Mouse (Mus musculus): ENCODE data around the gene Sema4a.
A peak's percentile ranks its signal among the peaks of the same experiment; 100 is the strongest.

Sema4a gene

DNA sequence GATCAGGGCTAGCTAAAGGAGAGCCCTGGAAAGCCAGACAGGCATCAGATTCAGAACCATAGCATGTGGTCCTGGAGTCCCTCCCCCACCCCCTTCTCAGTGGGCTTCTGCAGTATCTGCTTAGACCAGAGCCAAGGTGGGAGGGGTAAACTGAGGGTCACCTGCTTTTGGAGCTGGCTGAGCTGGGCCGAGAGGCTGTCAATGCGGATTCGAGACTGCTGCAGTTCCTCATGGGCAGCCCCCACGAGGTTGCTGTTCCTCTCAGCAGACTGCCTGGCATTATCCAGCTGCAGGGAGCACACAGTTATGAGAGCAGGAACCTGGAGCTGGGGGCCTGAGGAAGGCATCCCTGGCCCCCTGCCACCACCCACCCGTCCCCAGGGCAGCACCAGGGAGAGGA is 25.1 kb upstream of the Sema4a start:
- DNase-seq (ENCODE audit: low read depth, low spot score), result no peak

DNA sequence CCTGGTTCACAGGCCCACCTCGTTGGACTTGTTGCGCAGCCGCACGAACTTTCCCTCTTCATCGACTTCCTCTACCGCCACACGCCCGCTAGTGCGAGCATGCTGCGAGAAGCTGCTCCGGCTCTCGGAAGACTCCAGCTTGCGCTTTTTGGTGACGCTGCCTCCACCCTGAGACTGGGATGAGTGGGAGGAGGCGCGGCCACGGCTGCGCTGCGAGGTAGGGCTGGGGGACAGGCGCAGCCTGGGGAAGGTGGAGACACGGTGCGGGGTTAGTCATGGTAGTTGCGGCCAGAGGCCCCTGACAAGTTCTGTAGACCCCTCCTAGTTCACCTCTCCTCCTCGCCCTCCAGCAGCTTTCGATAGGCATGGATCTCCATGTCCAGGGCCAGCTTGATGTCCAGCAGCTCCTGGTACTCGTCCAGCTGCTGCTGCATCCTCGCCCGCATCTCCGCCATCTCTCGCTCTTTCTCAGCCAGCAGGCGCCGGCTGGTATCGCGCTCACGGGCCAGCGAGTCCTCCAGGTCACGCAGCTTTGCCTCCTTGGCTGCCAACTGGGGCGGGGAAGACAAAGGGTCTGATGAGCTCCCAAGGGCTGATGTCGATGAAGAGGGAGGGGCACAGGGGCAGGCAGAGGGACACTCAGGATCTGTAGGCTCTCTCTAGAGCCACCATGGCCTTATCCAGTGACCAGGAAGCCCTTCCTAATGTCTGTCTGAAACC is 23.8 kb upstream of the Sema4a start:
- DNase-seq (ENCODE audit: low read depth, low spot score), result peak; percentile 72

DNA sequence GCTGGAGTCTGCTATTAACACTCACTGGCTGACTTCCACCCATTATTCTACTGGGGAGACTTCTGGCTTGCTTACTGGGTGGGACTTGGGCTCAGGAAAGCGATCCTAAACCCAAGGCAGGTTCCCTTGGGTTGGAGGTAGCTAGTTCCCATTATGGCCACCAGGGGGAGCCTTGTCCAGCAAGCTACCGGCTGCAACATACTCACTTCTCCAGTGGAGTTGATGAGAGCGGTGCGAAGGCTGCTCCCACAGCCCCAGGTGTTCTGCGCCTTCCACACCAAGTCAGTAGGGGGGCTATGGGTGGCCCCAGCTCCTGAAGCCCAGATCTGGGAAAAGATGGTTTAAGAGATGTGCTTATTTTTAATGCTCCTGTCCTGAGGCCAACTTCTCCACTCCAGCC is 22.6 kb upstream of the Sema4a start:
- DNase-seq (ENCODE audit: low read depth, low spot score), result peak; percentile 90

DNA sequence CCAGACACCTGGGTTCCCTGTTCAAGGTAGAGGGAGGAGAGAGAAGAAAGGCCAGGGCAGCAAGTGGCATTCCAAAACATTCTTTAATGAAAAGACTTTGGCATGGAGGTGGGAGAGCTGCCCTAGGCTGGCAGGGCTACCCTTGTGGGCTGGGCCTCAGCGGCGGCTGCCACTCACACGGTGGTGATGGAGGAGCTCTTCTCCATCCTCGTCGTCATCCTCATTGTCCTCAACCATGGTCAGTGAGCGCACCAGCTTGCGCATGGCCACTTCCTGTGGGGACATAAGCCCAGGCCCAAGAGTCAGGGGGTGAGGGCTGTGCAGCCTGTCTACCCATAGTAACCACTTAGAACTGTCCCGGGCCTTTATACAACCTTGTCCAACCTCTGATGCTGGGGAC is 22.2 kb upstream of the Sema4a start:
- DNase-seq (ENCODE audit: low read depth, low spot score), result no peak

DNA sequence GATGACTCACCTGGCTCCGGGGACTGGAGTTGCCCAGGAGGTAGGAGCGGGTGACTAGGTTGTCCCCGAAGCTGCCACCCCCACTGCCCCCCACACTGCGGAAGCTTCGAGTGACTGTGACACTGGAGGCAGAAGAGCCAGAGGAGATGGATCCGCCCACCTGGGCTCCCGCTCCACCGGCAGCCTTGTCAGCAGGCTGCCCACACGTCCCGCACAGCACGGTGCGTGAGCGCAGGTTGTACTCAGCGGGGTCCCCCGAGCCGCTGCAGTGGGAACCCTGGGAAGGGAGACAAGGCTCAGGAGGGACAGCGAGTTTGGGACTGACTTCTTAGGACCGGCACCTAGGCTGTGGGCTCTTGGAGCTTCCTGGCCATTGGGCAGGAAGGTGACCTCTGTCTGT is 21.4 kb upstream of the Sema4a start:
- no peak for DNase-seq (ENCODE audit: low read depth, low spot score)

DNA sequence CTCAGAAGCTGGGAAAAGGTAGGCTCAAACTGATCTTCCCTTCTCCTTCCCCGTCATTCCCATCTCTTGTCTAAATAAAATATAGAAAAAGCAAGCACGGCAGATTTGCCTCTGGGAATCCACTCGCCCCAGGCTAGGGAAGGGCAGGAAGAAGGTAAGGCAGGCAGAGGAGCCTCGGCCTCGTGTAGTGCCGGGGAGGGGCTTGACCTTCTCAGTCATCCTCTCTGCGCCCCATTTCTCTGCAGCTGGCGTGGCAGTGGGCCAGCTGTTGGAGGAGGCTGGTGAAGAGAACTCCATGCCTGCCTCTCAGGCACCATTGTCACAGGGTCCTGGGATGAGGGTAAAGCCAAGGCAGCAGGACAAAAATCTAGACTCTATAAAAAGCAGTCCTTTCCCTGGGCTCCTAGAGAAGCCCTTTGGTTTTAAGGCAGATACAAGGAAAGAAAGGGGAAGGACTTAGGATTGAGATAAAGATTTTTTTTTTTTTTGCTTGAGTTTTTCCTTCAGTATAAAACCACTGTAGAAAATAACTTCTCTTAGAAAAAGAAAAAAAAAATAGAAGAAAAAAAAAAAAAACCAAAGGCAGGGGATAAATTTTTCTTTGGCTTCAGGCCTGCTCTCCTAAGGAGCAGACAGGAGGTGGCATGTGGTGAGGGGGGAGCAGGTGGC is 20.5 kb upstream of the Sema4a start:
- DNase-seq (ENCODE audit: low read depth, low spot score), result no peak

DNA sequence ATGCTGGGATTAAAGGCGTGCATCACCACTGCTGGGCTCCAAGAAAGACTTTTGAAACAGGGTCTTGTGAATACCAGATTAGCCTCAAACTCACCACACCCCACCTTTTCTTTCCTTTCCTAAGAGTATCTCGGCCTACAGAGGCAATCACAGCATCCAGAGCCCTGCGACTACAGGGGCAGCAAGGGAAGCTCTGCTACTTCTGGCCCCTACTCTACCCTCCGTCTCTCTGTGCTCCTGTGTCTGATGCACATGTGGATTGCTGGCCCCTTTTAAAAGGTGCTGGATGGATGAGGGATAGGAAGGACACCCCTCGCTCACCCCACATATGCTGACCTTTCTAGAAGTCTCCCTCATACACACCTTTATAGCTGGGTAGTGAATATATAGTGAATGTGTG is 19.7 kb upstream of the Sema4a start:
- no peak for DNase-seq (ENCODE audit: low read depth, low spot score)

DNA sequence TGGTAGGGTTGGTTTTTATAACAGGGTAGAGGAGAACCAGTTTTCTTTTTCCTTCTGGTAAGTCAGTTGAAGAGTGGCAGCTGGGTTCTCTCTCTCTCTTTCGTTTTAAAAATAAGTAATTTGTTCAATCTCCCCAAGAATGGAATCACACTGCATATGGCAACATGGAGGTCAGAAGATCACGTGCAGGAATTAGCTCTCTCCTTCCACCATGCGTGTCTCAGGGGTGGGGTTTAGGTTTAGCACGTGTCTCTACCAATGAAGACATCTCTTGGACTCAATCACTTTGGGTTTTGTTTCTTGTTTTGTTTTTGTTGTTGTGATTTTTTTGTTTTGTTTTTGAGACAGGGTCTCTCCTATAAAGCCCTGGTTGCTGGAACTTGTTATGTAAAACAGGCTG is 18.8 kb upstream of the Sema4a start:
- DNase-seq (ENCODE audit: low read depth, low spot score), result no peak

DNA sequence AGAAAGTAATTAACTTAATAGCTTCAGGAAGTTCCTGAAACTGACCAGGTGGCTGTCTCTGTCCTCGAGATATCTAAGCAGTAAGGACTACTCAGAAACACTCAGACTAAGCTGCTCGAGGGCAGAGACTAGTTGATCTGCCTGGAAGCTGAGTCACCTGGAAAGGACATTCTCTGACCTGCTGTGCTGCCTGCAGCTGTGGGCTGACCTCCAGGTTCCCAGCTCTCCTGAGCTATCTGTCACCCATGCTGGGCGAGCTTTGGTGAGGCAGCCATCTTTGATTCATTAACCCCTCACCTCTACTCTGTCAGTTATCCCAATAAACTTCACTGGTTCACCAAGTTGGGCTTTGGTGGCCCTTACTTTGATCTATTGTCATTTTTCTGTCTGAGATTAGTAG is 18.2 kb upstream of the Sema4a start:
- DNase-seq (ENCODE audit: low read depth, low spot score), result no peak

DNA sequence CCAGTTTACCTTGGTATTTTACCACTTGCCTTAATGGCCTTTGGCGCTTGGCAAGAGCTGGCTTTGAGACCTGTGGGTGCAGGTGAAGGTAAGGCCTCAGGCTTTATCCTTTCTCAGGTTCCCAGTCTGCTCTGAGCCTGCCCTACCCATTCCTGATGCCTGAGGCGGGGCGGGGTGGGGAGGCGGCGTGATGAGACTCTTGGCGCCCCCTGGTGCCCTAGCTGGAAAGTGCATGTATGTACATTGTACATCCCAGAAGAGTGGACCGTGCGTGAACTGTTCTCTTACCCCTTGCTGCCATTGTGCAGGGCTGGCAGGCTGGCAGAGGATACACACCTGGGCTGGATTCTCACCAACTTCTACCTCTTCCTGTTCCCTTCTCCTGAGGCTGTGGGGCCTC is 16.8 kb upstream of the Sema4a start:
- peak; percentile 90 for DNase-seq (ENCODE audit: low read depth, low spot score)

DNA sequence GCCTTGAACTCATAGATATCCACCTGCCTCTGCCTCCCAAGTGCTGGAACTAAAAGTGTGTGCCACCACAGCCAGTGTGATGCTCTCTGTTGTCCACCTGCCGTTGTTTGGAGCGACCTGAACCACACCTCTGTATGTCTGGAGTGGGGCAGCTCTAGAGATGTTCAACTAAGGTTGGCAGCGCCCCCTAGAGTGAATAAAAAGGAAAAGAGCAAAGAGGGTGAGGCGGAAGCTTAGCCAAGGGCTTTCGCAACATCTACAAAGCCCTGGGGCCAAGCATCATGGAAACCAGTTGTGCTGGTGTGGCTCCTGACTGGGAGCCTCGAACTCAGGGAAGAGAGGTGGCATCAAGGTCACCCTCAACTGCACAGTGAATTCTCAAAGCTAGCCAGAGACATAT is 15.4 kb upstream of the Sema4a start:
- peak; percentile 35 for DNase-seq (ENCODE audit: low read depth, low spot score)

DNA sequence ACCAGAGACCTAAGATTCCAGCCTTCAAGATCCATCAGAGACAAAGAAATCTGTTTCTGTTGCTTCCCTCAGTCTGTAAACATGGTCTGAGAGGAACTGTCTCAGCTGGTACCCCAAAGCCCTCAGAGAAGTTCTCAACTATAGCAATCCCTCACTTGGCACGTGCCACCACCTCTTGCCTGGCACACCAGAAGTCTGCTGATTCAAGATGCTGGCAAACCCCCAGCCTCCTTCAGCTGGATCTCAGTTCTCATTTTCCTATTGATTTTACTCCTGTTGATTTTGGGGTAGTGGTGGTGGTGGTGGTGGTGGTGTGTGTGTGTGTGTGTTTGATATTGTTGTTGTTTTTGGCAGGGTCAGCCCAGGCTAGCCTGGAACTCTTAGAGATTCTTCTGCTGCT is 12.6 kb upstream of the Sema4a start:
- no peak for DNase-seq (ENCODE audit: low read depth, low spot score)

DNA sequence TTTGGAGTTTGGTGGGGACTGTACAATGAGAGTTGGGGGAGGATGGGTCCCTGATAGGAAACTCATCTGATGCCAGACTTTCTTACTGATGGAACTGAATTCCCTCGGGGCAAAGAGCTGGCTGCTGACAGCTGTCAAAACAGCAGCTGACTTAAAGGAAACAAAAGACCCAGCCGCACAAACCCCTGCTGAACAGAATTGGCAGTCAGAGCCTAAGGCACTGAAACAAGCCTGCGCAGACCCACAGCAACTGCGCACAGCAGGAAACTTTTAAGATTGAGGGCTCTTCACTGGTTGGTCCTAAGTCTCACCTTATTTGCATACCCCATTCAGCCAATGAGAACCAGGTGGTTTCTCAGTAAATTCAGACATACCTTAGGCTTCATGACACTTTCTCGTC is 12.0 kb upstream of the Sema4a start:
- no peak for DNase-seq (ENCODE audit: low read depth, low spot score)

DNA sequence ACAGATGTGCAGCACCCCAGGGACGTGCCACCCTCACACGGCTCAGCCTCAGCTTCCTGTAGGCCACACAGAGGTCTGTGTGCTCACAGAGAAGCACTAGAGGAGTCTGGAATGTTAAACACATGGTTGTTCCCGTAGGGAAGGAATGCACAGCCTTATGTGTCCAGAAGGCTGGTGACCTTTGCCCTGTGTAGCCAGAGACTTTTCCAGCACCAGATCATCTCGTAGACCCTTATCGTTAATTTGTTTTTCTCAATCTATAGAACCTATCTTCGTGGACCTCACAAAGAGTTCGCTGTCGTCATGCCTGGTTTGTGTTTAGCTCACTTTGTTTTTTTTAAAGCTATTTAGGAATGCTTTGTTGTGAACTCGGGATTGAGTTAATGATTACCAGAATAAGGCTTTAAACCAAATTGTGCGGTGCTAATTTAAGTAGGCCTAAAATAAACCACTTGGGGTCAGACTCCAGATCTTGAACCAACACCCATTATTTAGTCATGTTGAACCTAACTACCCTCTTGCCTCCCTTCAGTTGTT is 10.0 kb upstream of the Sema4a start:
- no peak for DNase-seq (ENCODE audit: low read depth, low spot score)

DNA sequence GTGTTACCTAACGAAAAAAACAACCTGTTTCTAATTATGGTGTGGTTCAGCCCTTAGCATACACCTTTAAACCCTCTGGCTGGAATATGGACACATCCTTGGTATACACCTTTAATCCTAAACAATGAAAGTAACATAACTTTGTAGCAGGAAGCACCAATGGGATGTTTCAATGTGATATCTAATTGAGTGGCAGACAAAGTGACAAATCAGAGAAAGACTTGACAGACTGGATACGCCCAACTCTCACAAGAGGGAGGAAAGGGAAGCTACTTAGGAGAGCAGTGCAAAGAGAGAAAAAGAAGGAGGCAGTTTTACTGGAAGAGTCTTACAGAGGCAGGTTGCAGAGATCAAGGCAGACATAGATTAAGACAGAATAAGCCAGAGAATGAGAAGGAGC is 8.5 kb upstream of the Sema4a start:
- no peak for DNase-seq (ENCODE audit: low read depth, low spot score)

DNA sequence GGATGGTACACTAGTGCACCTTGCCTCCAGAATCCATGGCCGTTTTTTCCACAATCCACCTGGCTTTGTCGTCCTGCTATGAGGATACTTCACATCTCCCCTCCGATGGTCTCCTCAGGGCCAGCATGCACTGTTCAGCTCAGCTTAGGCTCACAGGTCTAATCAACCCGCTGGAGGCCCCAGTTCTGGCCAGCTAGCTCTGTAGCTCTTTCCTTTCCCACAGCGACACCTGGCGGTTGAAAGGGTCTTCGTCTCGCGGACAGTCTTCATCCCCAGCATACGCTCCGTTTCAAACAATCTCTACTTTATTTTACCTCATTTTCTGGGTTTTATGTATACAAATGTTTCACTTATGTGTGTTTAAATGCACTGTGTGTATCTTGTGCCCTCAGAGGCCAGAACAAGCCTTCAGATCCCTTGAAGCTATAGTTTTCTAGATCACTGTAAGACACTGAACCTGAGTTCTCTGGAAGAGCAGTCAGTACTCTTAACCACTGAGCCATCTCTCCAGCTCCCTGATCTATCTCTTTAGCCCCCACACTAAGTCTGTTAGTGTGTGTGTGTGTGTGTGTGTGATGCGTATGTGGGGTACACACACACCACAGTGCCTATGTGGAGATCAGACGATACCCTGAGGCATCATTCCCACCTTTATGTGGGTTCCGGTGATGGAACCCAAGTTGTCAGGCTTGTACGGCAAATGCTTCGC is 6.3 kb upstream of the Sema4a start:
- DNase-seq (ENCODE audit: low read depth, low spot score), result peak; percentile 93

DNA sequence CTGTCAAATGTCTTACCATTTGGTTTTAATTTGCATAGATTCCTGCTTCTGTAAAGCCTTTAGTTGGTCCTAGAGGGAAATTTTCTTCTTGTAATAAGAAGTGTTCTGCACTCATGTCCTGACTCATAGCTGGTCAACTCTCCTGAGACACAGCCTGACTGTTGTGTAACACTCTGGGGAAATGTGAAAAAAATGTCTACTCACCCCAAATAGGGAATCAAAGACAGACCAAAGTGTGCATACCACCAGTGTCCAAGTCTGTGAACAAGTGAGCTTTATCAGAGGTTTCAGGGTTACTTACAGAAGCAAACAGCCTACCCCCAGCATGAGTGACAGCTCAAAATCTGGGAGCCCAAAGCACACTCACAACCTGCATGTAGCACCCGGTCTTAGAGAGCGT is 4.1 kb upstream of the Sema4a start:
- no peak for DNase-seq (ENCODE audit: low read depth, low spot score)

DNA sequence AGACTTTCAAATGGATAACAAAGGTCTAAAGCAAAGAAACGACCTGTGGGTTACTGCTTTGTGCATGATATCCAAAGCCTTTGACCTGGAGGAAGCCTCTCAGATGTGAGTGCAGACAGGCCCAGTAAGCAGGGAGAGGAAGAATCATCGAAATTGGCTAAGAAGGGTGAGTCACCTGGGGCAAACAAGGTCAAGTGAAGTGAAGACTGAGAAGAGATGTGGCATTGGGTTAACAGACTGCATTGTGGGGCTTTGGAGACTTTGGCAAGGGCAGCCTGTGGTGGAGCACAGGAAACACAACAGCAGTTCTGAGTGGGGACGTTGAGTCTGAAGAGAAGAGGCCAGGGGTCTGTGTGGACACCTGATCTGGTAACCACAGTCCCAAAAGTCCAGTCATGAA is 3.4 kb upstream of the Sema4a start:
- DNase-seq (ENCODE audit: low read depth, low spot score), result no peak

DNA sequence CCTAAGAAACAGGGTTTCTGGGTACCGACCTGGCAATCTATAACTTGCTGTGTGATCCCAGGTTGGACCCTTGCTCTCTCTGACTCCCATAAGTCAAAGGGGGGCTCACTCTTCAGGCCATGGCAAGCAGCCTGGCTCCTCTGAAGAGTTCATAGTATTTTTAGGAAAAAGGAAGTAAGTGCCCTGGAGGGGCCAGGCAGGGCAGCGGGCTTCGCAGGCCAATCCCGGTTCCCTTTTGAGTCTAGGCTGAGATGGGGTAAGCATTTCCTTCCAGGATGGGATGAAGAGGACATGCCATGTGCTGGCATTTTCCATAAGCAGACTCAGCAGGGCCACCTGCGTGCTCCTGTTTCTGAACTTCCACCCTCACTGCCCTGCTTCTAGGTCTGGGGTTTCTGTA is 953 bp downstream of the Sema4a start:
- DNase-seq (ENCODE audit: low read depth, low spot score), result no peak

DNA sequence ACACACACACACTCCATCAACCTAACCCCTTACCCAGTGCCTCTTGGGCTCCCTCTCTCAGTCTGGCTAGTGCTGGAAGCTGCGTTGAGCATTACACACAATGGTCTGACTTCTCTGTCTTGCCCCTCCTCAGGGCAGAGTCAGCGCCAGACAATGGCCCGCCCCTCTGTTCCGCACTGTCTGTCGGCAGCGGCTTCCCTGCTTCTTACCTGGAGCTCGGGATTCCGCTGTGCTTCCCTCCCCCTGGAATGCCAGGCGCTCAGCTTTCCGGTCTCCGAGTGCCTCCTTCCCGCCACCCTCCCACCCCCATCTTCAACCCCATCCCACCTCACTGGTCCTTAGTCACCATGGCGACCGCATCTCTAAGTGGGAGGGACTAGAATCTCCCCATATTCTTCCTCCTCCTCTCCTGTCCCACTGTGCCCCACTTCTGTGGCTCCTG is 2.2 kb downstream of the Sema4a start:
- DNase-seq (ENCODE audit: low read depth, low spot score), result peak; percentile 14

DNA sequence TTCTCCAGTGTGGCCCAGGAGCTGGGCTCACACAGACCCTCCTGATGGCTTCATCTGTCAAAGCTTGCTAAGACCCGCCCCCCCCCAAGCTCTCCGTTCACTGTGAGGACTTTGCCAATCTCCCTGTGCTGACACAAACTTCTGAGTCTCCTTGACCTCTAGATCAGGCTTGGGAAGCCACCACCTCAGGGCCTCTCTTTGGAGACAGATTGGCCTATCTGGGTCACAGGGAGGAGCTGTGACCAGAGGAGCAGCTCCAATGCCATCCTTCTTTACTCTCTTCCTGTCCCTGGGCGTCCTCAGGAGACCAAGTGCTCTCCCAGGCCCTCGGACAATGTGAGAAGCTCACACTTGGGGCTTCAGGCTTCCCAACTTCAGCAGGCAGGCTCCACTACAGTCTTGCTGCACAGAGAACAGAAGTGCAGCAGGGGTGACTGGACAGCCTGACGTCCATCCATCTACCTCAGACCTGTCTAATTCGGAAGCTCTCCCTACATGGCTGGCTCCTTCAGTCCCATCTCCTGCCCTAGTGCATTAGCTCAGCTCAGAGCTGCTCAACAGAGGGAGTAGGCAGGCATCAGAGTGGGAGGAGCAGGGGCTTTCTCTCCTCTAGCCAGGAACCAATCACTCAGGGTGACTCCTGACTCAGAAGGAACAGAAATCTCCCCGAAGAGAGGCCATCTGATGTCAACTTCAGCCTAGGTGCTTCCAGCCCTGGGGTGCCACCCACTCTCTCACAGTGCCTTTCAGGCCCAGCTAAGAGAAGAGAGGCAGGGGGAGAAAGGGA is 4.0 kb downstream of the Sema4a start:
- peak; percentile 65 for DNase-seq (ENCODE audit: low read depth, low spot score)

DNA sequence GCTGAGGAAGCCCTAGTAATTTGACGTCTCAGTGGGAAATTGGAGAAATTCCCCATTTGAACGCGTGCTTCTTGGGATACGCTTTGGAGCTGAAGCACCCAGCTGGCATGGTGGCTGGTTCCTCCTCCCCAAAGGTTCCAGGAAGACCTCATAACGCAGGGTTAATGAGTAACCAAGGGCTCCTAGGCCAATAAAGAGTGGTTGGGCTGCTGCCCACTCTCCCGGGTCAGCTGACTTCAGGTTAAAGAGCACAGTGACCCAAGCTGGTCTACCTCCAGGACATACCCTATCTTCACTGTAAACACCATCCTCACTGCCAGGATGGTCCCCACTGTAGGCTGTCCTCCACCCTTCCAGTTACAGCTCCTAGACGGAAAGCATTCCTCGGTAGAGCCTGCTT is 4.7 kb downstream of the Sema4a start:
- no peak for DNase-seq (ENCODE audit: low read depth, low spot score)
